13 mouse cellular contexts compared by ENCODE assay signal in genomic region chr1:38410457-38410856, GRCm38 (mm10).
DNase-seq lines count a peak whose midpoint lies in the region; ATAC-seq and TF ChIP-seq lines count a peak whose summit lies in the region.
"Had no signal": no experiment of that assay in that cellular context is flagged by ENCODE, and none has a peak within 500 bp of the region (broad histone marks: within the 10 kb centered on the region; RNA-seq: fewer than 3 reads in every experiment).

No protein-coding gene starts in this region.

- H3K27ac ChIP-seq in forebrain, embryonic 12.5 days, result peak overlapping the region; percentile 56
- peak overlapping the region; percentile 75 for H3K27ac ChIP-seq in hindbrain, embryonic 14.5 days
- H3K27ac ChIP-seq in gastrocnemius, adult 2 months, result no peak overlapping the region
- no peak overlapping the region for H3K27ac ChIP-seq in kidney, embryonic 14.5 days (ENCODE audit: low read depth, low read length)
- H3K27ac ChIP-seq: embryonic facial prominence, embryonic 12.5 days; heart, embryonic 15.5 days; macrophage had no signal

- H3K27me3 ChIP-seq in forebrain, embryonic 12.5 days, result no peaks in the 10 kb centered on the region
- no peaks in the 10 kb centered on the region for H3K27me3 ChIP-seq in hindbrain, embryonic 14.5 days (ENCODE audit: control insufficient read depth, insufficient read depth, low read length)
- no peaks in the 10 kb centered on the region for H3K27me3 ChIP-seq in kidney, embryonic 14.5 days (ENCODE audit: control insufficient read depth, insufficient read depth, low read length)
- H3K27me3 ChIP-seq: embryonic facial prominence, embryonic 12.5 days; heart, embryonic 15.5 days had no signal

- no peak overlapping the region for H3K4me3 ChIP-seq in forebrain, embryonic 12.5 days (replicated peaks)
- H3K4me3 ChIP-seq in hindbrain, embryonic 14.5 days (replicated peaks; ENCODE audit: low read length), result no peak overlapping the region
- H3K4me3 ChIP-seq in gastrocnemius, adult 2 months, result no peak overlapping the region
- no peak overlapping the region for H3K4me3 ChIP-seq in kidney, embryonic 14.5 days (ENCODE audit: low read length)
- H3K4me3 ChIP-seq: embryonic facial prominence, embryonic 12.5 days; heart, embryonic 15.5 days had no signal

- peak; percentile 36 to 69 for DNase-seq in layer of hippocampus, postnatal 14 days (ENCODE audit: low spot score in 2 of 2)
- DNase-seq in layer of hippocampus, postnatal 25 days (ENCODE audit: extremely low spot score in 1 of 2, low spot score in 1 of 2), result no peak
- peak; percentile 71 for DNase-seq in hindbrain, embryonic 14.5 days (ENCODE audit: low spot score)
- peak; percentile 42 for DNase-seq in right cerebral cortex, adult 18-20 months
- no peak for DNase-seq in gastrocnemius, adult 2 months
- no peak for DNase-seq in ovary, postnatal 36 days (ENCODE audit: low spot score)
- DNase-seq: kidney, adult 8-10 months; thymus, postnatal 14 days had no signal

- ATAC-seq in forebrain, embryonic 12.5 days (ENCODE audit: low FRiP score), result peak; percentile 68; the same call in 1 of the 2 replicates
- ATAC-seq in hindbrain, embryonic 14.5 days (ENCODE audit: low FRiP score), result peak; percentile 85
- no peak for ATAC-seq in kidney, embryonic 14.5 days (ENCODE audit: low FRiP score, low TSS enrichment)

- no peaks in the 10 kb centered on the region for H3K9me3 ChIP-seq in forebrain, embryonic 12.5 days
- no peaks in the 10 kb centered on the region for H3K9me3 ChIP-seq in hindbrain, embryonic 14.5 days (ENCODE audit: control insufficient read depth, low read length)
- no peaks in the 10 kb centered on the region for H3K9me3 ChIP-seq in kidney, embryonic 14.5 days (ENCODE audit: control insufficient read depth, low read length)
- H3K9me3 ChIP-seq: embryonic facial prominence, embryonic 12.5 days; heart, embryonic 15.5 days had no signal

- no peak overlapping the region for H3K4me2 ChIP-seq in forebrain, embryonic 12.5 days
- H3K4me2 ChIP-seq in hindbrain, embryonic 14.5 days (replicated peaks), result no peak overlapping the region
- no peak overlapping the region for H3K4me2 ChIP-seq in kidney, embryonic 14.5 days (replicated peaks; ENCODE audit: low read depth, low read length)
- H3K4me2 ChIP-seq: embryonic facial prominence, embryonic 12.5 days; heart, embryonic 15.5 days had no signal

- peaks cover 16% of the 10 kb centered on the region for H3K4me1 ChIP-seq in forebrain, embryonic 12.5 days
- peaks cover 21% of the 10 kb centered on the region for H3K4me1 ChIP-seq in hindbrain, embryonic 14.5 days (replicated peaks; ENCODE audit: control insufficient read depth, insufficient read depth, low read length)
- H3K4me1 ChIP-seq in kidney, embryonic 14.5 days (ENCODE audit: control insufficient read depth, insufficient read depth, low read length), result no peaks in the 10 kb centered on the region

- H3K9ac ChIP-seq in forebrain, embryonic 12.5 days, result no peak overlapping the region
- H3K9ac ChIP-seq in hindbrain, embryonic 14.5 days, result 0 out of 2 replicates have a peak overlapping the region, but pooled peaks have one; percentile 19
- no peak overlapping the region for H3K9ac ChIP-seq in kidney, embryonic 14.5 days (ENCODE audit: low read depth, low read length)
- H3K9ac ChIP-seq: embryonic facial prominence, embryonic 12.5 days; heart, embryonic 15.5 days had no signal

- WGBS in forebrain, embryonic 12.5 days, result 13% methylated on average over 4 of the region's 4 CpGs
- 8% methylated on average over 4 of the region's 4 CpGs for WGBS in hindbrain, embryonic 14.5 days
- 54% methylated on average over 4 of the region's 4 CpGs for WGBS in kidney, embryonic 14.5 days

- H3K36me3 ChIP-seq in forebrain, embryonic 12.5 days (replicated peaks), result no peaks in the 10 kb centered on the region
- H3K36me3 ChIP-seq in hindbrain, embryonic 14.5 days (replicated peaks; ENCODE audit: control insufficient read depth, insufficient read depth), result no peaks in the 10 kb centered on the region
- H3K36me3 ChIP-seq in kidney, embryonic 14.5 days (ENCODE audit: control insufficient read depth, insufficient read depth, low read length), result no peaks in the 10 kb centered on the region
- H3K36me3 ChIP-seq: embryonic facial prominence, embryonic 12.5 days; heart, embryonic 15.5 days had no signal

- TF ChIP-seq CTCF in gastrocnemius, adult 2 months (IDR thresholded peaks at IDR 0.05), result no peak

- intact Hi-C loops in gastrocnemius, adult 2 months (cut with DNase I), result no loop called here

Comparison
In these comparisons a context has a peak if more than half of its experiments do, and no peak if none do; other contexts are left out.
1. DNase-seq: peak in layer of hippocampus, postnatal 14 days (2 of 2), hindbrain, embryonic 14.5 days (single experiment) and right cerebral cortex, adult 18-20 months (single experiment); none in layer of hippocampus, postnatal 25 days (0 of 2), gastrocnemius, adult 2 months (single experiment) and ovary, postnatal 36 days (single experiment).
2. H3K27ac ChIP-seq: peak in forebrain, embryonic 12.5 days (single experiment) and hindbrain, embryonic 14.5 days (single experiment); none in gastrocnemius, adult 2 months (single experiment) and kidney, embryonic 14.5 days (single experiment).